Mouse (Mus musculus): ENCODE data around the gene Als2.

The Als2 gene

DNA sequence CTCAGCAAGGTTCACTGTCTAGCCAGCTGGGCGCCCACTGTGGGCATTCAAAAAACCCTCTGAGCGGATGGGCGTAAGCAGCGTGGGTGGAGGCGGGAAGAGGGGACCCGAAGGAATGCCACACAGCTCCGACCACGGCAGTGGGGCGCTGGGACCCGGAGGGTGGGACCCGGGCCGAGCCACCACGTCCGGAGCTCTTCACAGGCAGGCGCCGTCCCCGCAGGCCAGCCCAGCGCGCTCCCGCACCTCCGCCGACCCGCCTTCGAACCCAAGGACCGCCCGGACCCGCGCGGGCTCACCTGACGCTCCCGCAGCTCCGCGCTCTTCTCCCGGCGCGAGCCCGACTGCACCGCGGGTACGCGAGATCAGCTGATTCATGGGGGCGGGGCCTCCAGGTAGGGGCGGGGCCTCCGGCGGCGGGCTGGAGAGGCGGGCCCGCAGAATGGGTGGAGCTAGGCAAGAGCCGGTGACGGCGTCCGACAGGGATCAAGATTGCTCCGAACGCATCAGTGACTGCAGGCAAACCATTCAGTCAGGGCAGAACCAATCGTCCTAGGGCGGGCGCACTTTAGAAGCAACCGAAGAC is at the start of gene Als2:
TSS of gene Als2 (minus strand) at position 376 of the 586 bp plus-strand sequence.
- peak; percentile 99 for DNase-seq (ENCODE audit: low spot score)

DNA sequence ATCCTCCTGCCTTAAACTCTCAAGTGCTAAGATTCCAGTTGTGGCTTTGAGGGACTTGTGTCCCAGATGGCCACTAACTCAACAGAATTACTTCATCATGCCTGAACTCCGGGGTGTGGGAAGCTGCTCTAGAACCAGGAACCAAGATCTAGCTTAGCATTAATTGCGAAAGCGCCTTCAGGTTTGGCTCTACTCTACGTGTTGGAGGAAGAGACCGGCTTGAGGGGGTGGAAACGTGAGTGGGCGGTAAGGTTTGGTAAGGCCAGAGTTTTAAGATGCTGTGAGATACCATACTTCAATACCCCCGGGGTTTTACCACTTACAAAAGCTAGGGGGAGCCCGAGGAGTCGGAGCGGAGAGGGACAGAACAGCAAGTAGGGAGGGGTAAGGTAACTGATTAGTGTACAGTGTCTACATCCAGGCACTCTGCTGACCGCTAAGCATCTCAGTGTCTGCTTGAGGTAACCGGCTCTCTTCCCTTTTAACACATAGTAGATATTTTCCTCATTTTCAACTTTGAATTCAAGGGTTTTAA is 49.4 kb upstream of the Als2 start:
- no peak for DNase-seq (ENCODE audit: low spot score)

DNA sequence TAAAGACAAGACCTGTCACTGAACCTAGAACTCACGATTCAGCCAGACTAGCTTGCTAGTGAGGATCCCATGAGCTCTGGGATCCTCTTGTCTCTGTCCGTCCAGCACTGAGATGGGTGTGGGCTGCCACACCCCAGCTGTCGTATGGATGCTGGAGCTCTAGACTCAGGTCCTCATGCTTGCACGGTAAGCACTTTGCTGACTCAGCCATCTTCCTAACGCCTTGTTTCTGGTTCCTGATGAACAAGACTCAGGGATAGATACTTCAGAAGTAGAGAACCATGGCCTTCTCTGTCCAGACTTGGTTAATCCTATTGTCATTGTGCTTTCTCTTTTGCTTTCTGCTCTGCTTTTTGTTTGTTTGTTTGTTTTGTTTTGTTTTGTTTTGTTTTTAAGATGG is 48.8 kb upstream of the Als2 start:
- DNase-seq (ENCODE audit: low spot score) = no peak

DNA sequence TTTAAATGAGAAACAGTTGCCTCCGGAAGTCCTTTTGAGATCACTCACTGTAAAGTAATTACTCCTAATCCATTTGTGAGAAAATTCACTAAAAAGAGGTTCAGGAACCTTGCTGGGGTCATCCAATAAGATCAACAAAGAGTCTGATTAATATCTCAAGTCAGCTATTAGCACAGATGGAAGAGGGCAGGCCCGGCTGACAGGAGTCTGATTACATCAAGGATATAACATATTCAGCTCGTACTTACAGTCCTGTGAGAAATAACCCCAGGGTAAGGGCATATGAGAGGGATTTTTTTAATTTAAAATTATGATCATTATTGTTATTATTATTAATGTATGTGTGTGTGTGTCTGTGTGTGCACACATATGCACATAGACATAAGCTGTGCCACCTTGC is 35.2 kb upstream of the Als2 start:
- no peak for DNase-seq (ENCODE audit: low spot score)

DNA sequence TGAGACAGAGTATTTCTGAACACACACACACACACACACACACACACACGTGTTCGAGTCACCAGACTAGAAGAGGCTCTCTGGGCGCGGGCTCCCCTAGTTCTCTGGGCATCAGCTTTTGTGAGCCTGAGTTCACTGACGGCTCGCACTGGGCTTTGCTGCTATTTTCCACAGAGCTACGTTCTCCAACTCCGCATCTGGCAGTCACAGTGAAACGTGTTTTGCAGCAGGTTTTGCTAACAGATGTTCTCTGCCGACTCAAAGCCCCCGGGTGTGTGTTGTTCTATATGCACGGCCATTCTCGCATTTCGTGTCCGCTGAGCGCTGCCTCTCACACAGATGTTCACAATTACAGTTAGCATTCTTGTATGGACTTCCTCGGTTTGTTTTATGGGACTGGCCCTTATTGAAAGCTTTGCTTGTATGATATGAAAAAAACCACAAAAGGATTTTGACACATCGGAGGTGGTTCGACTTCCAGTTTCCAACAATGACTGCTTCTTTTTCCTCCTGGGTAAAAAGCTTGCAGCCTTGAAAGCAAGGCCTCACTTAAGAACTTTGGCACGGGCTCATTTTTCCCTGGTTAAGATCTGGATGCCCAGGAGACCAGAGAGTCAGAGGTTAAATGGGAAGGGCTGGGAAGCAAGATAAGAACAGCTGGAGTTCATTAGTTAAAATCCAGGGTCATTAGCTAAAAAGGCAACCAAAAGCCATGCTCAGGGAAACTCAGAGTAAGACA is 33.1 kb upstream of the Als2 start:
- DNase-seq (ENCODE audit: low spot score) = no peak

DNA sequence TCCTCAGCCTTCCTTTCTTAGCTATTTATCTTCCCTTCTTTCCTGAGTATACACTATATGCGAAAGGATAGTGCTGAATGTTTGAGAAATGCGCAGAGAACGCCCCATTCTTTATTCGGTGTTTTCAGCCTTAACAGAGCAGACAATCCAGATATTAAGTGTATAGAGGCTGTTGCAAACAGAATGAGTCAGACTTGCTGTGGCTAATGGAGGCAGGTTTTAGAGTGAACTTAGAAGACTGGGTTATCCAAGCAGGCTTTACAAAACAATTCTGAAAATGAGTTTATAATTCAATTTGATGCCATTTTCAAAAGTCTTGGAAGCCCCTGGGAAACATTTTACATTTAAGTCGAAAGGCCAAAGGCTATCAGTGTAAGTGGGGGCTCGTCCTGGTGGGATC is 32.4 kb upstream of the Als2 start:
- no peak for DNase-seq (ENCODE audit: low spot score)

- no peak for DNase-seq (ENCODE audit: low spot score)
Observed at GRCm38 (mm10) chr1:59268931-59269330, 31.9 kb upstream of the Als2 start.

DNA sequence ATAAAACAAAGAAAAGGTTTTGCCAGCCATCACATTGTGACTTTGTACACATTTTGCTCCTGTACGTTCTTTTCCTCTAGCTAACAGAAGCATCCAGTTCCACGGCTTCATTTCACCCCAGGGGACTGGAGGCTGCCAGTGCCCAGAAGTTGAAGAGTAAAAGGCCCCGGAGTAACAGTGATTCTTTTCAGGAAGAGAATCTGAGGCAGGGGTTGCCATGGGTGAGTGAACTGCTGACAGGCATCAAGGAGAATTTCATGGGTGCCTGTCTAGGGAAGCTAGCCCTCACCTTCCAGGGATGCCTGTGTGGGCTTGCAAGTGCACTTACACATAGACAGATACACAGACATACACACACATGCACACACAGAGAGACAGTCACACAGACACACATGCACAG is 20.7 kb upstream of the Als2 start:
- no peak for DNase-seq (ENCODE audit: low spot score)

DNA sequence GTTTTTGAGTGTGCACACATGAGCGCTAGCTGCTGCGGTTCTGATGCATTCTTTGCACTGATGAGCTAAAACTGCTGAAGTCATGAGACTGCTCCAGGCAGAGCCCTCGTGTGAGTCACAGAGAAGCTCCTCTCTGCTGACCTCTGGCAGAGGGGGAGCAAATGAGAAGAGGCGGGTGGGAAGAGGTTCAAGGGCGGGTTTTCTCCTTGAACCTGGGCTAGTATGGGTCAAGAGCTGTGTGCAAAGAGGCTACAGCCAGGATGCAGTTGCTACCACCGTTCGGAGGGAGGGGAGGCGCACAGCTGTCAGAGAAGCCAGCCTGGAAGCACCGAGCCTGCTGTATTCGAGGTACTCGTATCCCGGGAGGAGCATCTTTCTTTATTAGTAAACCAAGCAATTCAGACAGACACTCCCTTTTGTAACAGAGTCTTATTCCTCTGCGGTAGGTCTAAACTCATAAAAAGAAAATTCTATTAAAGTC is 19.8 kb upstream of the Als2 start, which contains the start of gene Cdk15:
TSS of gene Cdk15 (plus strand) at position 156 of the 481 bp plus-strand sequence.
- DNase-seq (ENCODE audit: low spot score) = no peak

- no peak for DNase-seq (ENCODE audit: low spot score)
Observed at GRCm38 (mm10) chr1:59253301-59253909, 16.4 kb upstream of the Als2 start.

- DNase-seq (ENCODE audit: low spot score) = no peak
Observed at GRCm38 (mm10) chr1:59252762-59253161, 15.7 kb upstream of the Als2 start.

- no peak for DNase-seq (ENCODE audit: low spot score)
Observed at GRCm38 (mm10) chr1:59247602-59248001, 10.6 kb upstream of the Als2 start.

DNA sequence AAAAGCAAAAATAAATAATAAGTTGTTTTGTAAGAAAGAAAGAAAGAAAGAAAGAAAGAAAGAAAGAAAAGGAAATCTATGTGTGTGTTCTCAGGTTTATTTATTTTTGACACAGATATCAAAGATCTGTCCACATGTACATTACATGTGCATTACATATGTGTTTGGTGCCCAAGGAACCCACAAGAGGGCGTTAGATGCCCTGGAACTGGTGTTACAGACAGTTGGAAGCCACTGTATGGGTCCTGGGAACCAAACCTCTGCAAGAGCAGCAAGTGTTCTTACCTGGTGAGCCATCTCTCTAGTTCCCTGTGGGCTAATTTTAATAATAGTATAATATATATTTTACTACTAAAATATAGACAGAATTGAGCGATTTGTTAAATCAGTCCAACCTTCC is 6.7 kb upstream of the Als2 start:
- no peak for DNase-seq (ENCODE audit: low spot score)

GRCm38 (mm10) chr1:59237614-59238211 is 682 bp upstream of the Als2 start:
- no peak for DNase-seq (ENCODE audit: low spot score)

DNA sequence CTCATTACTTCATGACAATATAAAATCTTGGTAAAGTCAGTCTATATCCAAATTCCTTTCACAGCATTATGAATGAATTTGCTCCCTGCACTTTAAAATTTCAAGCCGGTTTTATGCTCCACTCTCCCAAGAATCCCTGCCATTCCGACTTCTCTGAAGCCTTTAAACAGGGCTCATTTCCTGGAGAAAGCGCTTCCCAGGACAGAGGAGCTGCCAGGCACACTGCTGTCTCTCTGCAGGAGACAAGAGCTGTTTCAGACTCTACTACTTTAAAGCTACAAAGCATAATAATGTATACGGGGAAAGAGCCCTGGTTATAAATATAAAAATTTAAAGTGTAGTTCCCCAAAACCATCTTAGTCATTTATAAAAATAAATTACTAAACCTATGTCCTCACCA is 7.8 kb downstream of the Als2 start:
- no peak for DNase-seq (ENCODE audit: low spot score)

- no peak for DNase-seq (ENCODE audit: low spot score)
Observed at GRCm38 (mm10) chr1:59228552-59228951, 8.5 kb downstream of the Als2 start.

- DNase-seq (ENCODE audit: low spot score) = no peak
Observed at GRCm38 (mm10) chr1:59222101-59222825, 14.8 kb downstream of the Als2 start.

DNA sequence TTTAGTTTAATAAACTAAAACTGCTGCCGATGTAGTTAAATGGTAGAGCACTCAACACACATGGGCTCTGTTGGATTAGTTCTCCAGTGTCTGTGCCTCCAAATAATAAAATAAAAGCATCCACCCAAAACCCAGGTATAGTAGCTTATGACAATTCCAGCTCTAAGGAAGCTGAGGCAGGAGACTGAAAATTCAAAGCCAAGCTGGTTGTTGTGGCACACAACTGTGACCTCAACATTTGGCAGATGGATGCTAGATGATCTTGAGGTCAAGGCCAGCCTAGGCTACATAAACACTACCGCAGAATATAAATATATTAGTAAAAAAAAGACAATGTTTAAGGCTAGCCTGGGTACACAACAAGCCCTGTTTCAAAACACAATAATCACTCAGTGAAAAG is 15.4 kb downstream of the Als2 start:
- no peak for DNase-seq (ENCODE audit: low spot score)

GRCm38 (mm10) chr1:59220371-59220770 is 16.7 kb downstream of the Als2 start:
- DNase-seq (ENCODE audit: low spot score) = no peak

DNA sequence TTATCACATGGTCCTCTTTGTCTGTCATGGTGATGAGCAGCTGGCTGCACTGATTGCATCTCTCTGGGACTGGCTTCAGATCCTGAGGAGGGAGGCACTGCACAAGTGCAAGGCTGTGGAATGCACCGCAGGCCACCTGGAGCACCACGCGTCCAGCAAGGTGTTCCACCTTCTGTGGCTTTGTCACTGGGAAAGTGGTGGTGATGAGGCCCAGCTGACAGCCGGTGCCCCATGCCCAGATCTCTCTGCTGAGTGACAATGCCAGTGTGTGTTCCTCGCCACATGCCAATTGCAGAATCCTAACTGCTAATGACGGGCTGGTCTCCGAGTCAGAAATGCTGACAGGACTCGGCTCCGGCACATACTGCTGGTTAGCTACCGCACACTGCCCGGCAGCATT is 21.6 kb downstream of the Als2 start:
- no peak for DNase-seq (ENCODE audit: low spot score)

GRCm38 (mm10) chr1:59212951-59213350 is 24.1 kb downstream of the Als2 start:
- no peak for DNase-seq (ENCODE audit: low spot score)

All from urinary bladder, postnatal 10 days (tissue).